Mouse (Mus musculus): ENCODE data around the gene 4933430I17Rik. TPM values are rescaled to one million over a fixed set of nuclear protein-coding genes. Genes with fewer than 3 reads are reported as not detected.

4933430I17Rik gene
- polyA plus RNA-seq, 1 experiment from 2014 or later, result 0.49 TPM

DNA sequence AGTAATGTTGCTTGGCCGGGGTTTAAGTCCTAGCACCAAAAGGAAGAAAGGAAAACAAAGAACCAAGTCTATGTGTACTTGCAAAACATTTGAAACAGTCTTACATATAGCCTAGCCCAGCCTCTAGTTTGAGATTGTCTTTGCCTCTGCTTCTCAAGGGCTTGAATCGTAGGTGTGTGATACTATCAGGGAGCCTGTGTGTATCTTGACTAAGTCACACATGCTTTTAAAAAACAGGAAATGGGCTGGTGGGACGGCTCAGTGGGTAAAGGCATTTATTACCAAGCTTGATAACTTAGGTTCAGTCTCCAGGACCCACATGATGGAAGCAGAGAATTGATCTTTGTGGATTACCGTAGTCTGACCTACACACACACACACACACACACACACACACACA, 36.8 kb downstream of the 4933430I17Rik start:
- H3K9ac ChIP-seq (replicated peaks; ENCODE audit: low read length), result no peak overlapping the region

DNA sequence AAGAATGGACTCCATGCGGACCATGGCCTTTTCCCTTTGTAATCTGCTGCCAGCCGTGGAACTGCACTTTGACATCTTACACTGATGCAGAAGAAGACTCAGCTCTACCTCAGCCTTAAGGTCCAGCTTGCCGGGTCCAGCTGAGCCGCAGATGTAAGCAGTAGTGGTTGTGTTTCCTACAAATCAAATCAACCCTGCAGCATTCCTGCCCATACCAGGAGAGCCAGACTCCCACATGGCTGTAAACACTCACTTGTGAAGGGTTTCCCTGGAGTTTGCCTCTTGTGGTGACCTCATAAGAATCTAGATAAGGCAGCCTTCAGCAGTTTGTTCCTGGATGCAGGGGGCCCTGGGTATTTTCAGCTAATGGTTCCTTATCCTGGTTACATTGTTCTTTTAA, 41.4 kb downstream of the 4933430I17Rik start:
- WGBS, result 50% methylated on average over 4 of the region's 4 CpGs
- no peak overlapping the region for H3K9ac ChIP-seq (replicated peaks; ENCODE audit: low read length)
- H3K4me3 ChIP-seq (ENCODE audit: low read length), result no peak overlapping the region
- H3K27ac ChIP-seq (ENCODE audit: low read length), result no peak overlapping the region
- H3K36me3 ChIP-seq (ENCODE audit: insufficient read depth, low read length), result no peaks in the 10 kb centered on the region
- H3K4me2 ChIP-seq (replicated peaks; ENCODE audit: low read depth, low read length), result no peak overlapping the region
- no peaks in the 10 kb centered on the region for H3K9me3 ChIP-seq (ENCODE audit: low read length)
- H3K27me3 ChIP-seq (ENCODE audit: insufficient read depth, low read length), result no peaks in the 10 kb centered on the region
- ATAC-seq (ENCODE audit: low FRiP score, low TSS enrichment), result no peak; the same call in 1 of the 2 replicates
- peaks cover 6% of the 10 kb centered on the region for H3K4me1 ChIP-seq (ENCODE audit: insufficient read depth, low read length)

More for the DNA sequence above, 36.8 kb downstream of the 4933430I17Rik start:
- WGBS, result 64% methylated on average over 4 of the region's 4 CpGs
- H3K4me3 ChIP-seq (ENCODE audit: low read length), result no peak overlapping the region
- no peaks in the 10 kb centered on the region for H3K36me3 ChIP-seq (ENCODE audit: insufficient read depth, low read length)
- H3K9me3 ChIP-seq (ENCODE audit: low read length), result no peaks in the 10 kb centered on the region
- H3K4me2 ChIP-seq (replicated peaks; ENCODE audit: low read depth, low read length), result no peak overlapping the region
- H3K4me1 ChIP-seq (ENCODE audit: insufficient read depth, low read length), result peaks cover 6% of the 10 kb centered on the region; the same call in 1 of the 2 replicates
- H3K27ac ChIP-seq (ENCODE audit: low read length), result no peak overlapping the region
- H3K27me3 ChIP-seq (ENCODE audit: insufficient read depth, low read length), result no peaks in the 10 kb centered on the region
- no peak for ATAC-seq (ENCODE audit: low FRiP score, low TSS enrichment)

DNA sequence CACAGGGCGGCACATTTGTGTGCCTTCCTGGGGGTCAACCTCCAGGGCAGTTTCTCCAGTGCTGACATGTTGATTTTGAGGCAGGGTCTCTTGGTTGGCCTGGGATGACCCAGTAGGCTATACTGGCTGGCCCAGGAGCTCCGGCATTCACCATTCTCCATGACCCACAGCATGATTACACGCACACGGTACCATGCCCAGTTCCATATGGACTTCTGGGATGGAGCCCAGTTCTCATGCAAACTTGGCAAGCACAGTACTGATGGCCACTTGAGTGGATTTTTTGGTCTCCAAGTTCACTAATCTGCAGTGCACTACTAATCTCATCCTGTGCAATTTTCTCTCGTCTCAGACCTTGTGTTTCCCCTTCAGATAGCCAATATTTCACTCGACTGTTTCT, 42.5 kb downstream of the 4933430I17Rik start:
- ATAC-seq (ENCODE audit: low FRiP score, low TSS enrichment), result no peak
- no peaks in the 10 kb centered on the region for H3K27me3 ChIP-seq (ENCODE audit: insufficient read depth, low read length)
- 87% methylated on average over 6 of the region's 6 CpGs for WGBS

DNA sequence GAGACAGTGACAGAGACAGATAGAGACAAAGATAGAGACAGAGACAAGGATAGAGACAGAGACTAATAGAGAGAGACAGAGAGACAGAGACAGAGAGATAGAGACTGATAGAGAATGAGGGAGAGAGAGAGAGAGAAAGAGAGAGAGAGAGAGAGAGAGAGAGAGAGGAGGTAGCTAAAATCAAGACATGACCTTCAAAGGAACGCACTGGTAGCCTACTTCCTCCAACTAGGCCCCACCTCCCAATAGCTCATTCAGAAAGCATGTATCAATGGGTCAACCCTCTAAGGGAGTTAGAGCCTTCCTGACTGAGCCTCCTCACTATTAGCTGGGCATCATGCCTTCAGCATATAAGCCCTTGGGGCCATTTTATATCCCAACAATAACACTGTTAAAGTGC, 43.2 kb downstream of the 4933430I17Rik start:
- no peak for ATAC-seq (ENCODE audit: low FRiP score, low TSS enrichment)

More for the DNA sequence above, 42.5 kb downstream of the 4933430I17Rik start:
- H3K27ac ChIP-seq (ENCODE audit: low read length), result no peak overlapping the region
- H3K36me3 ChIP-seq (ENCODE audit: insufficient read depth, low read length), result no peaks in the 10 kb centered on the region
- no peak overlapping the region for H3K4me2 ChIP-seq (replicated peaks; ENCODE audit: low read depth, low read length)
- H3K9me3 ChIP-seq (ENCODE audit: low read length), result no peaks in the 10 kb centered on the region
- H3K4me3 ChIP-seq (ENCODE audit: low read length), result no peak overlapping the region
- H3K9ac ChIP-seq (replicated peaks; ENCODE audit: low read length), result no peak overlapping the region
- peaks cover 6% of the 10 kb centered on the region for H3K4me1 ChIP-seq (ENCODE audit: insufficient read depth, low read length)

DNA sequence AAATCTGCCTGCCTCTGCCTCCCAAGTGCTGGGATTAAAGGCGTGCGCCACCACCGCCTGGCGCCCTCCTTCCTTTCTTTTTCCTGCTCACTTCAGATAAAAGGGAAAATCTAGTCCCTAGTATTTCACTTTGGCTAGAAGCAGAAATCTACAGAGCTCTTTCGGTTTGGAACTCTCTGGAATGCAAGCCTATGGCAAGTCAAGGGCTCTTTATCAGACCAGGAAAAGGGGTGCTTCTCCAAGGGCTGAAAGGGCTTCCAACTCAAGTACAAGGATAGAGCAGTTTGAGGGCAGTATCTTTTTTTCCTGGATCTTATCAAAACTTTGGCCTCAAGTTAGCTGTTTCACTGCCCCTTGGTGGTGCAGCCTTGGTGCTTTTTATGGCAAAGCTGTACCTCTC, 44.4 kb downstream of the 4933430I17Rik start:
- 94% methylated on average over 5 of the region's 5 CpGs for WGBS
- no peaks in the 10 kb centered on the region for H3K36me3 ChIP-seq (ENCODE audit: insufficient read depth, low read length)
- no peaks in the 10 kb centered on the region for H3K9me3 ChIP-seq (ENCODE audit: low read length)
- H3K4me2 ChIP-seq (replicated peaks; ENCODE audit: low read depth, low read length), result no peak overlapping the region
- no peak overlapping the region for H3K27ac ChIP-seq (ENCODE audit: low read length)
- H3K9ac ChIP-seq (replicated peaks; ENCODE audit: low read length), result no peak overlapping the region
- ATAC-seq (ENCODE audit: low FRiP score, low TSS enrichment), result no peak
- H3K4me3 ChIP-seq (ENCODE audit: low read length), result no peak overlapping the region
- peaks cover 6% of the 10 kb centered on the region for H3K4me1 ChIP-seq (ENCODE audit: insufficient read depth, low read length)
- no peaks in the 10 kb centered on the region for H3K27me3 ChIP-seq (ENCODE audit: insufficient read depth, low read length)

More for the DNA sequence above, 43.2 kb downstream of the 4933430I17Rik start:
- no peak overlapping the region for H3K9ac ChIP-seq (replicated peaks; ENCODE audit: low read length)
- H3K9me3 ChIP-seq (ENCODE audit: low read length), result no peaks in the 10 kb centered on the region
- no peaks in the 10 kb centered on the region for H3K36me3 ChIP-seq (ENCODE audit: insufficient read depth, low read length)
- no peak overlapping the region for H3K4me2 ChIP-seq (replicated peaks; ENCODE audit: low read depth, low read length)
- 63% methylated on average over 1 of the region's 1 CpGs for WGBS
- no peaks in the 10 kb centered on the region for H3K27me3 ChIP-seq (ENCODE audit: insufficient read depth, low read length)
- no peak overlapping the region for H3K27ac ChIP-seq (ENCODE audit: low read length)
- H3K4me1 ChIP-seq (ENCODE audit: insufficient read depth, low read length), result peaks cover 6% of the 10 kb centered on the region
- no peak overlapping the region for H3K4me3 ChIP-seq (ENCODE audit: low read length)

DNA sequence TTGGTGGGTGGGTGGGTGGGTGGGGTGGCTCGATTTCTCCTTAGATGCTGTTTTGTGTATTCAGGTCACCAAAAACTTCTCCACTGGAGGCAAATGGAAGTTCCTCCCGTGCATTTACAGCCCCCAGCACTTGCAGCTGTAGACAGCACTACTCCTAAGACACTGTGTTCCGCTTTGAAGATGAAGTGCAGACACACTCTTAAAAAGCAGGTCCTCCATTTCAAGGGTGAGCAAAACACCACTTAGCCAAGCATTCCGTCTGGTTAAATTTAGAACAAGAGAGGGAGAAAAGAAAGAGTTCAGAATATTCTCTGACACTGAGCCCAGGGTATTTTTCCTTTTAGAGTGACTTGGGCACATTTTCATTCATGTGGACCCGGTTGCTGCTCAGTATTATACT, 44.9 kb downstream of the 4933430I17Rik start:
- Histone ChIP-seq H3K4me1 (ENCODE audit: insufficient read depth, low read length) (peaks cover 6% of the 10 kb centered on the region; the same call in 1 of the 2 replicates), H3K9ac (replicated peaks; ENCODE audit: low read length) (no peak overlapping the region), H3K4me3 (ENCODE audit: low read length) (no peak overlapping the region), H3K27me3 (ENCODE audit: insufficient read depth, low read length) (no peaks in the 10 kb centered on the region), H3K9me3 (ENCODE audit: low read length) (no peaks in the 10 kb centered on the region), H3K4me2 (replicated peaks; ENCODE audit: low read depth, low read length) (no peak overlapping the region), H3K27ac (ENCODE audit: low read length) (no peak overlapping the region), H3K36me3 (ENCODE audit: insufficient read depth, low read length) (no peaks in the 10 kb centered on the region)
- no peak for ATAC-seq (ENCODE audit: low FRiP score, low TSS enrichment)
- WGBS, result 59% methylated on average over 5 of the region's 5 CpGs

DNA sequence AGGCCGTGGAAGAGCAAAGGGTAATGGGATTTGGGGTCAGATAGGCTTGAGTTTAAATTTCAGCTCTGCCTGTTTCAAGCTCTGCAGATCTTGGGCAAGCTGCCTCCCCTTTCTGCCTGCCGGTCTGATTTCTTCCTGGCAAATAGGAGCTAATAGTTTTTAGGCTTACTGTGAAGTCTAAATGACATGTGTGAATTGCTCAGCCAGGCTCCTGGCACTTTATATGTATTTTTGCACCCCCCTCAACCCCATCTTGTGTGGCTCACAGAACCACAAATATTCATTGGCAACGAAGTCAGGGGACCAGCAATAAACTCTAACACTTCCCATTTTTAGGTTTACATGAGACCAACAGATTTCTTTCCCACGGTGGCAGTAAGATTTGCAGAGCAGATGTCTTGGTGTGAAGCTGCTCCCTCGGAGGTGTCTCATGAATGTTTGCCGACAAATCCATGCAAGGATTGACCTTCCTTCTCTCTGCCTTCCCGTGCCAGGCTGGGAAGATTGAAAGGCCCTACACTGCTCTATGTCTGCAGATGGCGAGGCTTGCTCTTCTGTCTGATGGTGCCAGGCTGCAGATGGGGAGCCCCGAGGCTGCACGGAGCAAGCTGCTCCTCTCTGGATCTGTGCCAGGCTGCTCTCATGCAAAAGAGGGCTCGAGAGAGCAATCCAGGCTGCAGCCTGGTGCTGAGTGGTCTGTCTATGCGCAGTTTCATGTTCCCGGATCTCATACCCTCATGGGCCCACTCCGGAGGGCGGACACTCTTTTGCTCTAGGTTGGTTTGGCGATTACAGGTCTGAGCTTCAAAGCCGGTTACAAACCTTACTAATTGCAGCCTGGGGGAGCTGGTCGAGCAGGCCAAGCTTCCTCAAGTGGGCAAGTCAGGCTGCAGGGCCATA, 57.4 kb downstream of the 4933430I17Rik start:
- H3K4me3 ChIP-seq (ENCODE audit: low read length), result peak overlapping the region; percentile 49
- peak overlapping the region; percentile 63 for H3K9ac ChIP-seq (replicated peaks; ENCODE audit: low read length)
- peaks cover 31% of the 10 kb centered on the region for H3K4me1 ChIP-seq (ENCODE audit: insufficient read depth, low read length)
- peak overlapping the region; percentile 90 for H3K27ac ChIP-seq (ENCODE audit: low read length)
- 16% methylated on average over 18 of the region's 18 CpGs for WGBS
- no peaks in the 10 kb centered on the region for H3K9me3 ChIP-seq (ENCODE audit: low read length)
- ATAC-seq (ENCODE audit: low FRiP score, low TSS enrichment), result peak; percentile 21; the same call in 1 of the 2 replicates
- peak overlapping the region; percentile 80 for H3K4me2 ChIP-seq (replicated peaks; ENCODE audit: low read depth, low read length)
- H3K36me3 ChIP-seq (ENCODE audit: insufficient read depth, low read length), result no peaks in the 10 kb centered on the region
- peaks cover 11% of the 10 kb centered on the region; the same call in 1 of the 2 replicates for H3K27me3 ChIP-seq (ENCODE audit: insufficient read depth, low read length)

DNA sequence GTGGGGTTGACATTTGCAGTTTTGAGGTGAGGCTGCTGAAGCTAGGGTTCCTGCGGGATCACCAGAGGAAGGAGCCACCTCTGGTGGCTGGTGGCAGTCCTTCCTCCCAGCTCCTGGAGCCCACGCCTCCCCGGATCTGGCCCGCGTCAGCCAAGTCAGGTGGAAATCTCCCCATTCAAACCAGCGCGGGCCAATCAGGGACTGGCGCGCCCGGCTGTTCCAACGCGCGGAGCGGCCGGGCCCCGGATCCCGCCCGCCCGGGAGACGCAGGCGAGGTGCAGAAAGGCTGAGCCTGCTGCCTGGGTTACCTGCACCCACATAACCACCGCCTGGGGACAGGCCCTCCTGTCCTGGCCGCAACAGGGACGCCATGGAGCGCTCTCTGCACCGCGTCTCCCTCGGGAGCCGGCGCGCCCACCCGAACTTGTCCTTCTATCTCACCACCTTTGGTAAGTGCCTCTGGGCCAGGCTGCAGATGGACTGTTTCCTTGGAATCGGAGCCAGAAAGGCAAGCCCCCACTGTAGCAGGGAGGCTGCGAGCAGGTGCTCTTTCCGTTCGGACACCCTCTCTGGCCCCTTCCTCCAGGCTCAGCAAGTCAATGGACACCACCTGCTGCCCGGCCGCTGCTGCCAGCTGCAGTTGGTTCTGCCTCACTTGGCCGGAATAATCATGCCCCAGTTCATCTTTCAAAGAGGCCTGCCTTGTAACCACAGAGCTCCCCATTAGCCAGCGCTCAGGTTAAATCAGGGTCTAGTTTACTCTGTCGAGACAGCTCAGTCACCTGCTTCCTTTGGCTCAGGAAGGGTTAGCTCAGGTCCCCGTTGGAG, 58.3 kb downstream of the 4933430I17Rik start:
- Histone ChIP-seq H3K27ac (ENCODE audit: low read length) (peak overlapping the region; percentile 90), H3K27me3 (ENCODE audit: insufficient read depth, low read length) (peaks cover 11% of the 10 kb centered on the region; the same call in 1 of the 2 replicates), H3K4me1 (ENCODE audit: insufficient read depth, low read length) (peaks cover 31% of the 10 kb centered on the region), H3K9me3 (ENCODE audit: low read length) (no peaks in the 10 kb centered on the region), H3K4me2 (replicated peaks; ENCODE audit: low read depth, low read length) (peak overlapping the region; percentile 80), H3K36me3 (ENCODE audit: insufficient read depth, low read length) (no peaks in the 10 kb centered on the region), H3K9ac (replicated peaks; ENCODE audit: low read length) (peak overlapping the region; percentile 63), H3K4me3 (ENCODE audit: low read length) (peak overlapping the region; percentile 49)
- WGBS, result 1% methylated on average over 42 of the region's 42 CpGs
- peak; percentile 89 for ATAC-seq (ENCODE audit: low FRiP score, low TSS enrichment)

DNA sequence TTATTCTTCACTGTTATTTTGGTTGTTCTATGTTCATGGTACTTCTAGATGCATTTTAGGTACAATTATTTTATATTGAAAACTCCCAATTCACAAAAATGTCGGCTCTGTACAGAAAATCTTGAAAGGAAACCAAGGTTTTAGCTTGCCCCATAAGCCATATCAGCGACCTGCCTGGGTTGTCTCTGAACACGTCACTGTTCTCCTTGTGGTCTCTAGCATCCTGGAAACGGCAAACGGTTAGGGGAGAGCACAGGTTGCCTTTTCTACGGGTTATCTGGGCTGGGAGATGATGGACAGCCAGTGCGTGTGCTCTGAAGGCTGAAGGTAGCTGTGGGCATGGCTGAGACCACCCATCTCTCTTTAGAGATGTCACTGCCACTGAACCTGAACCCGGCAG, 61.9 kb downstream of the 4933430I17Rik start:
- no peak overlapping the region for H3K4me3 ChIP-seq (ENCODE audit: low read length)
- no peak for ATAC-seq (ENCODE audit: low FRiP score, low TSS enrichment)
- H3K9me3 ChIP-seq (ENCODE audit: low read length), result no peaks in the 10 kb centered on the region
- H3K27me3 ChIP-seq (ENCODE audit: insufficient read depth, low read length), result peaks cover 10% of the 10 kb centered on the region; the same call in 1 of the 2 replicates
- H3K36me3 ChIP-seq (ENCODE audit: insufficient read depth, low read length), result no peaks in the 10 kb centered on the region
- H3K27ac ChIP-seq (ENCODE audit: low read length), result no peak overlapping the region
- WGBS, result 89% methylated on average over 8 of the region's 8 CpGs
- H3K9ac ChIP-seq (replicated peaks; ENCODE audit: low read length), result no peak overlapping the region
- peaks cover 35% of the 10 kb centered on the region for H3K4me1 ChIP-seq (ENCODE audit: insufficient read depth, low read length)
- H3K4me2 ChIP-seq (replicated peaks; ENCODE audit: low read depth, low read length), result no peak overlapping the region

Data from kidney, embryonic 16.5 days (tissue).